Mouse (Mus musculus) adrenal gland, postnatal 14 days (tissue): ENCODE measurements around the gene Eif2b4. TPM values are rescaled to one million over a fixed set of nuclear protein-coding genes. Genes with fewer than 3 reads are reported as not detected.
A peak's percentile ranks its signal among the peaks of the same experiment; 100 is the strongest.
"Not testable (repeated sequence)": the region's sequence is repeated elsewhere in the genome, so short reads cannot be mapped to it uniquely, and the experiment has no call there.

Source experiments
- DNase-seq: peaks from one replicate; pipeline ENCODE4 v3.0.0; 2021; ENCODE audit warnings: mixed read lengths
- long read RNA-seq, 2 experiments: library from polyadenylated mRNA; stranded (forward); transcript quantifications; one replicate each; pipeline ENCODE4 v2.0.0; 2021
- total RNA-seq: library from RNA; stranded (reverse); gene quantifications from 2 replicates; pipeline ENCODE4 v1.2.3, GENCODE M21; 2021

Eif2b4 gene
- total RNA-seq, result 42.7 and 64.9 TPM in 2 replicates
- long read RNA-seq, experiment 1, transcript Eif2b4-201 (13 exons, 2,025 nt), result major isoform, 53 of 70 reads
- long read RNA-seq, experiment 1, transcript Eif2b4-202 (12 exons, 1,966 nt), result minor isoform, 5 of 70 reads
- long read RNA-seq, experiment 1, partial matches to known transcripts, result 4 of 70 reads
- long read RNA-seq, experiment 1, other reads (novel, unspliced or antisense), result 5 of 70 reads
- long read RNA-seq, experiment 2, transcript Eif2b4-201 (13 exons, 2,025 nt), result major isoform, 31 of 43 reads
- long read RNA-seq, experiment 2, partial matches to known transcripts, result 3 of 43 reads
- long read RNA-seq, experiment 2, other reads (novel, unspliced or antisense), result 3 of 43 reads

- peak; percentile 100 for DNase-seq
Observed at GRCm38 (mm10) chr5:31192939-31193630, at the start of gene Eif2b4, which contains the start of gene Snx17. Gene Eif2b4 (minus strand): TSS chr5:31193430. Gene Snx17 (plus strand): TSS chr5:31193227.

DNA sequence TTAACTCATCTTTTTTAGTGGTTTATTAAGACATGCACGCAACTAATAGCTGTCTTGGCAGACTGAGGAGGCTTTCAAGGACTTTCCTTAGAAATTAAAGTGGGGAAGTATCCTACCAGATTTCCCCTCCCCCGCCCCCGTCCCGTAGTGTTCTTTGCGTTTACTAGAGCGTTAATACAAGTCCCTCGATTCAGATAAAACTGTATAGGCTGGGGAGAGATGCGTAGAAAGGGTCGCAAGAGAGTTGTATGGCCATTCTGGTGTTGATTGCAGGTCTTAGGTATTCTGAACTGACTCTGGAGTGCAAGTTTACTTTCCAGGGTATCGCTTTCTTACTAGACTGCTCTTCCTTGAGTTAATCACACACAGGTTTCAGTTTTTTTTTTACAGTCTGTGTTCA, 49.0 kb upstream of the Eif2b4 start:
- no peak for DNase-seq

DNA sequence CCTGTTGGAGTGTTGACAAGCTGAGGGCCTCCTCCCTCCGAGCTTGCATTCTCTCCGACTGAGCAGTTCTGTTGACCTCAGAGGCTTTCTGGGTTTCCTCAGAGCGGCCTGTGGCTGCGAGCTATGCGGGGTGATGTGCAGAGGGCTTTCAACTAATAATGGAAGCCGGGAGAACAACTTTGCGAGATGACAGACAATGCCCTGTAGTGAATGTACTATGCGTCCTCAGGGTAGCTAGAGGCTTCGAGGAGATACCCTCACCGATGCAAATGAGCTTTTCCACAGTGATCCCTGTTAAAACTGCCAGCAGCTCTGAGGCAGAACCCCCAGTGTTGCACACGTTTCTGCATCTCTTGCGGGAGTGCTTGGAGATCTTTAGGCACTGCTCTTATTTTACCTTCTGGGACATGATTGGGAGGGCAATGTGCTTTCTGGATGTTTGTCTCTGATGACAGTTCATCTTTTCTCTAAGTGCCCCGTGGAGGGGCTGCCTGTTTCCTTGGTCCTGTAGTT, 48.3 kb upstream of the Eif2b4 start:
- no peak for DNase-seq

- peak; percentile 98 for DNase-seq
Observed at GRCm38 (mm10) chr5:31240637-31241521, 47.6 kb upstream of the Eif2b4 start, which contains the start of the genes Nrbp1 and Gm9970. Gene Nrbp1 (plus strand): TSS chr5:31240864. Gene Gm9970 (minus strand): TSS chr5:31241232.

DNA sequence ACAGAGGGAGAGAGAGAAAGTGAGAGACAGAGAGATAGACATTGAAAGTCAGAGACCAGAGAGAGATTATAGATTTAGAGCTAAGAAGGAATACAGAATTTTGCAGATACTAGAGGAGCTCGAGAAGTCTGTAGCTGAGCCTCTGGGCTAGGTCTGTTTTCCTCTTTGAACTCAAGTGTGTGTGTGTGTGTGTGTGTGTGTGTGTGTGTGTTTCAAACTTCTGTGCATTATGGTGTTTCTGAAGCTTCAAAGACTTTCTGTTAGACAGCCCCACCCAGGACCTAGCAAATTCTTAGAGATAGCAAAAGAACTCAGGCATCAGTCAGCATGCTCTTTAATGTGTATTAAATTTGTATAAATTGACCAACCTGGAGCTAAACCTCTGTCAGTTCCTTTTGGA, 33.4 kb upstream of the Eif2b4 start:
- no peak for DNase-seq

DNA sequence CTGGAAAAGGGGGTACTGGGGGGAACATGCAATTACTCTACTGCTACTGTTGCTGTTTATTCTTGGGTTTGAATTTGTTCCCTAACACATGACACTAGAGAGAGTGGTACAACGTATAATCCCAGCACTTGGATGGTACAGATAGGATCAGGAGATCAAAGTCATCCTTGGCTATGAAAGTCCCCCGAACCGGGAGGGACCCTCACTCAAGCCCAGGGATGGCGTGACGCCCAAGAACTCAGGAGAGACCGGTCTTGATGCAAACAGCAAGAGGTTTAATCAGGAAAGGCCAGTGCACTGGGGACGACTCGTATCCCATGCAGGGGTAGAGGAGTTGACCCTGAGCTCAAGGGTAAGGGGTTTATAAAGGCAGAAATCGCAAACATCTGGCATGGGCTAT, 29.5 kb upstream of the Eif2b4 start:
- DNase-seq, result no peak

DNA sequence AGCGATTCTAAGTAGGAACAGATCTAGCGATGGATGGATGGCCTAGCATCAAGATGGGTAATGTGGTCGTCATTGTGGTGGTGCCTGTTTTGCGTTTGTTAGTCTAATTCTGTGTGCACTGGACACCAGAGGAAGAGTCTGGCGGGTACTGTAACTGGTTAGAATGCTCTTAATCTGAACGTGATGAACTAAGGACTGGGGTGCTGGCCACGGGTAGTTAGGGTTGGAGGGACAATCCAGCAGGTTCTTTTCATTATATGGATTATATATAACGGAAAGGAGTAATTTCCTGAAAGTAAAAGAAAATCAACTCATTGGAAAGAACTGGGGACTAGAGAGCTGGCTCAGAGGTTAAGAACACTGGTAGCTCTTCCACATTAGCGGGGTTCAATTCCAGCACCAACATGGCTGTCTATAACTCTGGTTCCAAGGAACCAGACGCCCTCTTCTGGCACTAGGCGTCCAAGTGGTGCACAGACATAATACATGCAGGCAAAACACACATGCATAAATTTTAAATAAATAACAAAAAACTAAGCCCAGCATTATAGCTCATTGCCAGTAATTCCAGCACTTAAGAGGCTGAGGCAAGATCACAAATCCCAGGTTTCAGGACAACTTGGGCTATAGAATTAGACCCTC, 28.2 kb upstream of the Eif2b4 start:
- peak; percentile 68 for DNase-seq

GRCm38 (mm10) chr5:31220448-31221303, 27.4 kb upstream of the Eif2b4 start, which contains the start of gene Ppm1g:
Gene Ppm1g (minus strand): TSS chr5:31220687.
- DNase-seq, result peak; percentile 99

- DNase-seq, result peak; percentile 75
Observed at GRCm38 (mm10) chr5:31219911-31220447, 26.7 kb upstream of the Eif2b4 start.

GRCm38 (mm10) chr5:31219474-31219873, 26.2 kb upstream of the Eif2b4 start:
- no peak for DNase-seq

DNA sequence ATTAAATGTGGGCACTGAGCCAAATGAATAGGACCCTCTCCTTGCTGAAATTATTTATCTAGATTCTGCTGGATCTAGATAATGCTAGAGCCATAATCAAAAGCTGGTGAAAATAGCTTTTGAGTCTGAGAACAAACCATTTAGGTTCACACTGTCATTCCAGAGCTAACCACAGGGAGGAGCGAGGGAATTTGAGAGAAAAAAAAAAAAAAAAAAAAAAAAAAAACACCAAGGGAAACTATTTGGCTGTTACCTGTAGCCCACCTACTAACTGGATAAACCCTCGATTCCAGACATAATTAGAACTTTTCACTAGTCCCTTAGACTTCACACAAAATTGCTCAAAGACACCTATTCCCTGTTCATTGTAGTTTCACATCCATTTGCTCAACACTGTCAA, 25.8 kb upstream of the Eif2b4 start:
- DNase-seq, result peak; percentile 29

GRCm38 (mm10) chr5:31218294-31218693, 25.1 kb upstream of the Eif2b4 start:
- DNase-seq, result peak; percentile 28

- DNase-seq, result not testable (repeated sequence)
Observed at GRCm38 (mm10) chr5:31216554-31216953, 23.3 kb upstream of the Eif2b4 start.

- DNase-seq, result no peak
Observed at GRCm38 (mm10) chr5:31204421-31204820, 11.2 kb upstream of the Eif2b4 start.

DNA sequence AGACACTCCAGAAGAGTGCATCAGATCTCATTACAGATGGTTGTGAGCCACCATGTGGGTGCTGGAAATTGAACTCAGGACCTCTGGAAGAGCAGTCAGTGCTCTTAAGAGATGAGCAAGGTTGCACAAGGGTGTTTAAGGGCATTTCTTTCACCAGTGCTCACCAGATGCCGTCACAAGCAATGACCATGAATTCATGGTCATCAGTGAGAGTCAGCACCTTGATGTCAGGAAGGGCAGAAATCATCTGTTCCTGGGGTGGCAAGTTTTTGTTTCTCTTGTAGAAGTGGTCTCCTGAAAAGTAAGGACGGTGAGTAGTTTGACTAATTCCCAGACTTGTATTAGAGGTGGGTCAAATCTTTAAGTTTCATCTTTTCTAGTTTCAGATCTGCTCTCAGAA, 10.6 kb upstream of the Eif2b4 start:
- DNase-seq, result no peak

GRCm38 (mm10) chr5:31202933-31203332, 9.7 kb upstream of the Eif2b4 start:
- DNase-seq, result no peak

DNA sequence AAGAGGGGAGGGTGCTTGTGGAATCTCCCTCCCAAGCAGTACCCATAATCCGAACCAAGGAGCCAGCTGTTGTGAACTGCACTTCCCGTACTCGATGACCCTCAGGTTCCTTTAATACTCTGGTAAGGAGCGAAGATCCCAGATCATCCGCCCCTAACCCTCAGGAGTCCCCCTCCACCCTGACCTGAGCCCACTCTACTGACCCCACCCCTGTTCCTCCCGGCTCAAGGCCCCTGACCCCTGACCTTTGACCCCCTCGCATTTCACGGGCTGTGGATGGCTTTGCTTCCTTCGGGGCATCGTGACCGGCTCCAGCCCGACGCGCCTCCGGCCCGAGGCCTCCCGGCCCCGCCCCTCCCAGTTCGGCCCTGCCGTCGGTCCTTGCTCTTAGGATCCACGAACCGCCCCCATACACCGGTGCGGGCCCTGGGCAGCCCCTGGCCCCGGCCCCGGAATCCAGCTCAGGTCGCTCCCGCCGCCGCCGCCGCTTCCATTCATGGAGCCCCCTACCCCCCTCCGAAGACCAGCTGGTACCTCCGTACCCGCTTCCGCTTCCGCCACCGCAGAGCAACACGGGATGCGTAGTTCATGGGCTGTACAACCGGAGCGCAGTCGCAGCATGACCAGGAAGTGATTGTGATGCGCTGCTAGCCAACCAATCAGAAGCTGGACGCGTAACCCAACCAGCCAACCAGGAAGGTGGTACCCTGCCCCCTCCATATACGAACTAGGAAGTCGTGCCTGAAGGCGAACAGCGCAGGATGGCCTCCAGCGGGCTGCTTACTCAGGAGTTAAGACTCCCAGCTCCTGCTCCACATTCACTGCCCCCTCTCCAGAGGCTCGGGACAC, 8.7 kb upstream of the Eif2b4 start, which contains the start of gene Zfp513:
Zfp513 (minus strand) TSS at position 562 of the 849 bp plus-strand sequence.
- DNase-seq, result peak; percentile 97

DNA sequence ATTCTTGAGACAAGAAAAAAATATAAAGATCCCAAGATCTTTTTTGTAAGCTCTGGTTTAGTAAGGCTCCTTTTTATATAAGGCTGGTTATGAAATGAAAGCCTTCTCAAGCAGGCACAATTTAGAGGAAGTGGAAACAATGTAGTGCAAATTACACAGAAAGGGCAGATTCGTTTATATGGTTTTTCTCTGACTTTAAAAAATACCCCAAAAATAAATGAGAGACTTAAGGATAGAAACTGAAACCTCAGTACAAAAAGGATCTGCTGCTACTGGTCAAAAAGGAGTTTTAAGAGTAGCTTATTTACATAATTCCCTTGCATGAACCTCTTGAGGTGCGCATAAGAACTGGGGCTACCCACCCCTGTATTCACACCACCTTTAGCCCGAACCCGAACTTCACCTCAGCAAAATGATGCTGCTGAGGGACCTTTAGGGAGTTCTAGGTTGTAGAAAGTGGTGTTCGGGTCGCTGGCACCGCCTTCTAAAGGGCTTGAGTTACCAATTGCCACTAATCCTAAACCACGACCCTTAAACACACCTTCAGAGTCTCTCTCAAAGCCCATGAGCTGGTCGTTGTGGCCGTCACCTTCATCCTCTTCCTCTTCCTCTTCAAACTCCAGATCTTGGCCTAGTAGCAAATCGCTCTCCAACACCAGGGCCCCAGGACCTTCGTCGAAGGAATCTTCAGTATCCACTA, 8.0 kb upstream of the Eif2b4 start:
- no peak for DNase-seq
